Mouse (Mus musculus) right cerebral cortex, adult 2 months (tissue): Measurements from ENCODE around the gene Hmgb4.

Experiments
- DNase-seq, 2 experiments: peaks; one replicate each; pipeline ENCODE4 v3.0.0; 2021 to 2022; ENCODE audit warnings: low spot score in 2 of 2

The Hmgb4 gene

DNA sequence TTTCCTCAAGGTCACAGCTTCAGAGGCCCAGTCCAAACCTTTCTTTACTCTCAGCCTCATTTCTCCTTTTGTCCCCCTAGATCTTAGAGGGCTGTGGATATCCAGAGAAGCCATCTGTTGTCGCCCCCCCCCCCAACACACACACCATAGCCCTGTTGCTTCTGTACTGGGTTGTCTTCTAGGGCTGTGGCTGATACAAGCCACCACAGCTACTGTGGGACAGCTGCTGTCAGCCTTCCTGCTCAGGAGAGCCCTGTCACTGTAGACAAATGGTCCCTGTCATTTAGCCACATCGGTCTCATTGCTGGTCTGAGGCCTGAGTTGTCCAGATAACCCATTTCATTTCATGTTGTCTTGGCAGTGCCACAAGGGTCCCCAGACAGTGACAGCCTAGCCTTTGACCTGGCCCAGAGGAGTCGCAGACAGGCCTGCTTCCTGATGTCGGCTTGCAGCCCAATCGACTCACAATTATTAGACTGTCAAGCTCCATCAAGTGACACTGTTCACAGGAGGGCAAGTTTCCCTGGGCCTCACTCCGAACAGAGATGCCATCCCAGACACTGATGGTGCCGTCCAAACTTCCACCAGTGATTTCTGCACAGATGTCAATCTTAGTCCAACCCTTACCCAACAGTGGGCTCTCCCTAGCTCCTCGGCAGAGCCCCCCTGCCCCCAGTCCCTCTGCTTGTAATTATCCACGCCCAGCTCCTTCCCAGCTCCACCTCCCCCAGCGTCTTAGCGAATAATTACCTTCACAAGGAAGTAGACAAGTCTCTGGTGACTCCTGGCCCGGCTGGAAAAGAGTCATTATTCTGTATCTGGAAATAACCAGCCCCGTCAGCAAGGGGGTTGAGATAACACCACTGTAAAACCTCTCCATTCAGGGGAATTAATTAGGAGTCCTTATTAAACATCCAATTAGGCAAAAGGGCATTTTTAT, 33.1 kb downstream of the Hmgb4 start:
- no peak for DNase-seq

DNA sequence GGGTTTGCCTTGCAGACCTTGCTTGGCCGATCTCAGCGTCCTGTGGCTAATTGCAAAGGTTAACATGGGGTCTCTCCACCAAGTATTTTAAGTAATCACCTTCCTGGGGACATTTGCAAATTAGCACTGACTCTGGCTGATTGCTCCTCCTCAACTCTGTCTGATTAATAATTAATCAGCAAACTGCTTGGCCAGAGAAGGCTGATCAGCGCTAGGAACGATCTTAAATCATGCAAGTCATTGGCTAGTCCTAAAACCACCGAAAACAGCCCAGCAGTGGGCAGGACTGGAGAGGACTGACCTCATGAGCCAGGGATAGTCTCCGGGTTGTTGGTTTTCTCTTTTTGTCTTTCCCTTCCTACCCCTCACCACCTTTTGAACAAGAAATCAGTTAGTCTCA, 36.3 kb downstream of the Hmgb4 start:
- no peak for DNase-seq

DNA sequence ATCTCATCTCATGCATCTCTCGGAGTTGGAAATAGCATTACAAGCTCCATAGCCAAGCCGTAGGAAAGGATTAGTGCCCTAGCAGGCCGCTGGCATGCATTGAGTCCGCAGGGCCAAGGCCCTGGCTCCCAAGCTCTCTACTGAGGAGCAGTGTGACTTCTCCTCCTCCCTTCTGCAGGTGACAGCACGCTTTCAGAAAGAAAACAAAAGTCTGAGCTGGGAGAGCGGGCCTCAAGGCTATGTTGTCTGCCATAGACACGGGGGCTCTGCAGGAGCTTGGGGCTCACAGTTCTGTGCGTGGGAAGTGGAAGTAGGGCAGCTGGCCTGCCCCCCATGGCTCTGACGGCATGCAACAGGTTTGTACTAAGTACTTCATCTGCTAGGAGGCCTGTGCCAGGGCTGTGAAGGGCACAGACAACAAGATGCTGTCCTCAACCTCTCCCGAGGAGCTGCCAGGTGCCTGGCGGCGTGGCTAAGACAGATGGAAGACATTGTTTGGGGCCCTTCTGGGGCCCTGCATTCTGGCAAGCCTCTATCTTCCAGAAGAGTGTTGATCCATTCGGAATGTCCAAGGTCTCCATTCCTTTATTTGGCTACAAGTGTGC, 42.7 kb downstream of the Hmgb4 start:
- no peak for DNase-seq
